Mouse (Mus musculus) stomach, postnatal 0 days (tissue): ENCODE data around the gene Otog.
A peak's percentile ranks its signal among the peaks of the same experiment; 100 is the strongest.

Source experiments
- CTCF ChIP-seq: IDR thresholded peaks from 2 replicates; pipeline ENCODE4 v1.5.1; 2016; ENCODE audit warnings: antibody characterized with exemption, low read depth, mild to moderate bottlenecking, moderate library complexity
- EP300 ChIP-seq: optimal IDR thresholded peaks from 2 replicates; pipeline ENCODE3; 2016; ENCODE audit warnings: antibody characterized with exemption

DNA sequence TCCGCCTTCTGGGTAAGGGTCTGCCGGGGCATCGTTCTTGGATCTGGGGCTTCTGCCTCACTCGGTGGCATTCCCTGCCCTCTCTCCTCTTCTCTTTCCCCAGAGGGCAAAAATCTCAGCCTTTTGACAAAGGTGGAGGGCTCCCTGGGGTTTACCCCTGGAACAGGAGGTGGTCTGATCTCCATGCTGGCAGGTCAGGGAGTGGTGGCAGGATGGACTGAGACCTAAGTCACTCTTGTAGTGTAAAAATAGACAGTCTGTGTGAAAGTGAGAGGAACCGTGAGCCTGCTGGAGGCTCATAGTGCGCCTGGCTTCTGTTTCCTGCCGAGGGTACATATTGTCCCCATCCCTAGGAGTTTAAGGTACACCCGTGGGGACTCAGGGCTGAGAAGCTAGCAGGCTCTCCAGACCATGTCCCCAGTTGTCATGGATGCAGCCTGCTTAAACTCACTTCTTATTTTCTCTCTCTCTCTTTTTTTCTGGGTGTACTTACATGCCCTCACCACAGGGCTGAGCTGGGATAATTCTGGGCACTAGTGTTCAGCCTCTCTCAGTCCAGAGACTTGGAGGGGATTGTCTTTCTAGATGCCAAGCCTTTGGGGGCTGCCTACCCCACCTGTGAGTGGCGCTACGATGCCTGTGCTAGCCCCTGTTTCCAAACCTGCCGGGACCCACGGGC, 44.5 kb downstream of the Otog start:
- TF ChIP-seq CTCF (0 out of 2 replicates have a peak, but pooled peaks have one; percentile 14), EP300 (no peak)
